Mouse (Mus musculus) kidney, postnatal 0 days (tissue): ENCODE results near the gene Foxn1. TPM values are rescaled to one million over a fixed set of nuclear protein-coding genes. Genes with fewer than 3 reads are reported as not detected.
A peak's percentile ranks its signal among the peaks of the same experiment; 100 is the strongest.

Experiments used
- ATAC-seq: fragments of 200-750 bp; cut with Nextera tagmentation; replicated peaks from 2 replicates; pipeline ENCODE4 v1.8.0; 2017; ENCODE audit warnings: low read depth, moderate number of reproducible peaks, moderate TSS enrichment, moderate library complexity; ENCODE audit not compliant: low FRiP score
- DNase-seq: peaks from one replicate; pipeline ENCODE4 v3.0.0-alpha.2; 2016; ENCODE audit warnings: low spot score
- H3K27ac ChIP-seq: fragments of 300-500 bp; sonication (generic); 2 replicates; pipeline ENCODE4 v1.5.1; 2014; ENCODE audit warnings: mild to moderate bottlenecking
- H3K27me3 ChIP-seq: fragments of 300-500 bp; sonication (generic); 2 replicates; pipeline ENCODE4 v1.6.1; 2014; ENCODE audit warnings: low read length, mixed read lengths; ENCODE audit not compliant: insufficient read depth
- H3K36me3 ChIP-seq: fragments of 300-500 bp; sonication (generic); 2 replicates; pipeline ENCODE4 v1.6.1; 2014; ENCODE audit warnings: low read length, mixed read lengths; ENCODE audit not compliant: insufficient read depth
- H3K4me1 ChIP-seq: fragments of 300-500 bp; sonication (generic); replicated peaks from 2 replicates; pipeline ENCODE4 v1.6.1; 2014; ENCODE audit warnings: antibody characterized with exemption, low read length, mixed read lengths; ENCODE audit not compliant: insufficient read depth
- H3K4me2 ChIP-seq: fragments of 300-500 bp; sonication (generic); 2 replicates; pipeline ENCODE4 v1.6.1; 2014; ENCODE audit warnings: mild to moderate bottlenecking, low read length, moderate library complexity, mixed read lengths
- H3K4me3 ChIP-seq: fragments of 300-500 bp; sonication (generic); replicated peaks from 2 replicates; pipeline ENCODE4 v1.5.1; 2014; ENCODE audit warnings: low read depth, low read length
- H3K9ac ChIP-seq: fragments of 300-500 bp; sonication (generic); 2 replicates; pipeline ENCODE4 v1.6.1; 2014; ENCODE audit warnings: low read depth, low read length
- H3K9me3 ChIP-seq: fragments of 300-500 bp; sonication (generic); replicated peaks from 2 replicates; pipeline ENCODE4 v1.6.1; 2016; ENCODE audit warnings: low read length, inconsistent platforms, mixed read lengths
- CTCF ChIP-seq: IDR thresholded peaks from 2 replicates; pipeline ENCODE4 v1.5.1; 2016; ENCODE audit warnings: antibody characterized with exemption, low read depth, mild to moderate bottlenecking, moderate library complexity
- WGBS: fragments of 180-500 bp; shearing (Covaris S2); extraction: QIAGEN DNeasy Blood & Tissue Kit; methylation state at CpG from one replicate; pipeline ENCODE4 v1.1.7; 2014; 5-methylcytosine and 5-hydroxymethylcytosine counted together
- polyA plus RNA-seq: library from polyadenylated mRNA; unstranded; fragments of >200 nt; fragmentation: Nextera tagmentation; extraction: Ambion mirVana; gene quantifications from 2 replicates; pipeline ENCODE4 v1.2.1, GENCODE M21; 2015

Gene Foxn1
- polyA plus RNA-seq, 1 experiment from 2014 or later = not detected

DNA sequence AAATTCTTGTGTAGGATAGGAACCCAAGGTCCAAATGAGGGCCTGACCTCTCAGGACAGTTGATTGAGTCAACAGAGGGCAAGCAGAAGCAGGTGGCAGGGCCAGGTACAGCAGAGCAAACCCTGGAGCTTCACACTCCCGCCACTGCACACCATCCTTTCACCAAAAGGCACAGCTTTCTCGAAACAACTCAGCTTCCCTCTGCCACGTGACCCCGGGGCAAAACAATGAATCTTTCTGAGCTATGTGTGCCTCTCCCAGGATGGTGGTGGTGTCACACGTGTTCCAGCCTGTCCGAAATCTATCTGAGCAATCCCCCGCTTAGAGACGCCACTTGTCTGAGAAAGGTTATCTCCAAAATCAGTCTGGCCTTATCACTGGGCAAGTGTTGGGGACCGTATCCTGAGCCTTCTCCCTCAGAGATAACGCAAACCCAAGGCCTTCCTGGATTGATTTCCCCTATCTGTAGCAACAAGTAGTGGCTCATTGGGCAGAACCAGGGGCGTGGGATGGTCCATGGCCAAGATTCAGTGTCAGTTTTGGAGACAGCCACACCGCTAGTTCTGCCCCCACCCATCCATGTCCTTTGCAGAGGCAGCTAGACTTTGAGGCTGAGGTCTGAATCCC, 34.0 kb upstream of the Foxn1 start:
- no peaks in the 10 kb centered on the region for H3K36me3 ChIP-seq
- H3K27ac ChIP-seq = no peak overlapping the region
- TF ChIP-seq CTCF = no peak
- peaks cover 5% of the 10 kb centered on the region; the same call in 1 of the 2 replicates for H3K27me3 ChIP-seq
- DNase-seq = no peak
- 40% methylated on average over 12 of the region's 12 CpGs for WGBS
- no peak for ATAC-seq
- 0 out of 2 replicates have a peak overlapping the region, but pooled peaks have one; percentile 6 for H3K4me2 ChIP-seq
- H3K4me1 ChIP-seq = no peaks in the 10 kb centered on the region
- H3K9ac ChIP-seq = no peak overlapping the region
- no peak overlapping the region for H3K4me3 ChIP-seq
- no peaks in the 10 kb centered on the region for H3K9me3 ChIP-seq

GRCm38 (mm10) chr11:78416854-78417253, 30.5 kb upstream of the Foxn1 start:
- Histone ChIP-seq H3K36me3 (no peaks in the 10 kb centered on the region), H3K27ac (peak overlapping the region; percentile 70), H3K4me2 (no peak overlapping the region), H3K9me3 (no peaks in the 10 kb centered on the region), H3K4me3 (no peak overlapping the region), H3K4me1 (no peaks in the 10 kb centered on the region), H3K9ac (no peak overlapping the region), H3K27me3 (no peaks in the 10 kb centered on the region)
- DNase-seq (no peak), ATAC-seq (peak; percentile 86)
- 56% methylated on average over 6 of the region's 6 CpGs for WGBS
- TF ChIP-seq CTCF = no peak

- 75% methylated on average over 6 of the region's 6 CpGs for WGBS
- DNase-seq (no peak), ATAC-seq (no peak)
- Histone ChIP-seq H3K9ac (no peak overlapping the region), H3K4me2 (no peak overlapping the region), H3K9me3 (no peaks in the 10 kb centered on the region), H3K4me3 (no peak overlapping the region), H3K36me3 (no peaks in the 10 kb centered on the region), H3K27ac (peak overlapping the region; percentile 50; the same call in 1 of the 2 replicates), H3K4me1 (no peaks in the 10 kb centered on the region), H3K27me3 (no peaks in the 10 kb centered on the region)
- TF ChIP-seq CTCF = no peak
These were observed 26.5 kb upstream of the Foxn1 start for GRCm38 (mm10) chr11:78412861-78413260.

DNA sequence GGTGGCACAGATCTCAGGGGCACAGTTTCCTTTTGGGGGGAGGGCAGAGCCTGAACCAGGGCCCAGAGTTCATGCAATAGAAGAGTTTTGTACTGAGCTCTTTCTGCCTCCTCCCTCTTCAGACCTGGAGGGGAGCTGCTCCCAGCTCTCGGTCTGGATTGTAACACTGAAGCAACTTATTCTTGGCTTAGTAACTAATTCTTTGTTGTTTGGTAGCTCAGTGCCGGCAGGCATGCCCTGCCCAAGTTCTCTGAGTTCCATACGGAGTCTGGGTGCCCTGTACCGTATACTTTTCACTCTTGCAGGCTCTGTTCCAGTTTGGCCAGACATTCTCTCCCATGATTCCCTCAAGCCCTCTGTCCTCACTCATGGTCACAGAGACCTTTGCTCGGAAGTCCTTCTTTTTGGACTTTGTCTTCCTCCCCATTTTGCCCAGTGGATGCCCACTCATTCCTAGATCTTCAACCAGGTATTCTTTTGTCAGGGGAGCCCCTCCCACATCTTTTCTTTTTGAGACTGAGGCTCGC, 26.0 kb upstream of the Foxn1 start:
- ATAC-seq (no peak), DNase-seq (no peak)
- H3K9ac ChIP-seq = no peak overlapping the region
- H3K4me2 ChIP-seq = no peak overlapping the region
- no peak overlapping the region for H3K4me3 ChIP-seq
- H3K36me3 ChIP-seq = no peaks in the 10 kb centered on the region
- H3K27me3 ChIP-seq = no peaks in the 10 kb centered on the region
- H3K4me1 ChIP-seq = no peaks in the 10 kb centered on the region
- WGBS = 75% methylated on average over 6 of the region's 6 CpGs
- peak overlapping the region; percentile 50; the same call in 1 of the 2 replicates for H3K27ac ChIP-seq
- H3K9me3 ChIP-seq = no peaks in the 10 kb centered on the region
- TF ChIP-seq CTCF = no peak

DNA sequence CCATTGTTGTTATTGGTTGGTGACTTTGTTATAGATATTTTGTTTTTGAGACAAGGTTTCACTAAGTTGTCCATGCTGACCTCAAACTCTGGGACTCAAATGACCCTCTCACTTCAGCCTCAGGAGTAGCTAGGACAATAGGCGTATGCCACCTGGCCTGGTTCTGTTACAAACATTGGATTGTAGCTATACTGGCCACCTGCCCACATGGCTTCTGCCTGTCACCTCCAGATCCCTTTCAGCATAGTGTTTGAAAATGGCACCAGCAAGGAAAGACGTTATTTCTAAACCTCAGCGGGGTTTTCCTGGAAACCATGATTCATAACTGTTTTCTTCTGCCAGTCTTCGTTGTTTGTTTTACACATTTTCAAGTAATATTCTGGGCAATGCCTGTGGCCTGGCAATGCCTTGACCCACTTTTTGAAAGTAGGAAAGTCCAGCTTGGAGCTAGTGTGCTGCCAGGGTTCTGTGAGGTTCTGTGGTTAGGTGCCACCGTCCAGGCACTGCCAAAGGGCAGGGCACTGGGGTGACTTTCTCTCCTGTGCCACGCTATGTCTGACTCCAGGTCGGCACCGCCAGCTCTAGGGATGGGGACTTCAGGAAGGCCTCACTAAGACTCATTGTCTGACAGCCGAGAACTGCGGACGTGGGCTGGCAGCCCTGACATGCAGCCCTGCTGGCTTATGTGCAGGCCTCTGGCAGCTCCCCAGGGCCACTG, 25.4 kb upstream of the Foxn1 start:
- Histone ChIP-seq H3K27me3 (no peaks in the 10 kb centered on the region), H3K9me3 (no peaks in the 10 kb centered on the region), H3K27ac (peak overlapping the region; percentile 50; the same call in 1 of the 2 replicates), H3K4me3 (no peak overlapping the region), H3K4me2 (no peak overlapping the region), H3K36me3 (no peaks in the 10 kb centered on the region), H3K9ac (no peak overlapping the region), H3K4me1 (no peaks in the 10 kb centered on the region)
- no peak for TF ChIP-seq CTCF
- DNase-seq = no peak
- no peak for ATAC-seq
- 73% methylated on average over 11 of the region's 11 CpGs for WGBS
